Mouse (Mus musculus) naive thymus-derived CD4-positive, alpha-beta T cell, adult 2 months (primary cell): ENCODE data around the gene Glrx2.
"Not testable (repeated sequence)": the region's sequence is repeated elsewhere in the genome, so short reads cannot be mapped to it uniquely, and the experiment has no call there.

Source experiments
- DNase-seq: peaks from one replicate; pipeline ENCODE4 v3.0.0-alpha.2; 2011; ENCODE audit warnings: low read depth

Gene Glrx2

GRCm38 (mm10) chr1:143716038-143716437 is at the start of gene Glrx2:
Gene Glrx2 (plus strand): TSS chr1:143716338.
- not testable (repeated sequence) for DNase-seq

DNA sequence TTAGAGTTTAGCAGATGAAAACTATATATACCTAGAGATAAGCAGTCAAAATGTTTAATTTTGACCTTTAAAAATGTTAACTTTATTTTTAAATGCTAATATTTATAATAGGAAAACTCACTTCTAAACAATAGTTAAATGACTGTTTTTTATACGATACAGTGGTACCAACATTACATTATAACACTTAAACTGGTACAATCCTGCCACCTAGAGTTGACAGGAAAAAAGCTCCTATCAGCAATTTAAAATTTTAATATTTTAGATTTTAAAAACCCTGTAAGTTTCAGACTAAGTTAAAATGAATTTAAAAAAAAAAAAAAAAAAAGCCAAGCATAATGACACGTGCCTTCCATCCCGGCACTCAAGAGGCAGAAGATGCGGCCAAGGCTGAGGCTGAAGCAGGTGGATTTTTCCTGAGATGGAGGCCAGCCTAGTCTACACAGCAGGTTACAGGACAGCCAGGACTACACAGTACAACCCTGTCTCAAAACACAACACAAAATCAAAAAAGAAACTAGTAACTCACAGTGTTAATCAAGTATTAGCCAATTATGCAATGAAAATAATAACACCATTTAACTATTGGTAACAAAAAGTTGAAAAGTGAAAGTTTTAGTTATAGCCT is 40.3 kb upstream of the Glrx2 start:
- no peak for DNase-seq

GRCm38 (mm10) chr1:143681108-143681507 is 35.0 kb upstream of the Glrx2 start:
- DNase-seq = no peak

- DNase-seq = no peak
Measured at GRCm38 (mm10) chr1:143684849-143685248, 31.3 kb upstream of the Glrx2 start.

DNA sequence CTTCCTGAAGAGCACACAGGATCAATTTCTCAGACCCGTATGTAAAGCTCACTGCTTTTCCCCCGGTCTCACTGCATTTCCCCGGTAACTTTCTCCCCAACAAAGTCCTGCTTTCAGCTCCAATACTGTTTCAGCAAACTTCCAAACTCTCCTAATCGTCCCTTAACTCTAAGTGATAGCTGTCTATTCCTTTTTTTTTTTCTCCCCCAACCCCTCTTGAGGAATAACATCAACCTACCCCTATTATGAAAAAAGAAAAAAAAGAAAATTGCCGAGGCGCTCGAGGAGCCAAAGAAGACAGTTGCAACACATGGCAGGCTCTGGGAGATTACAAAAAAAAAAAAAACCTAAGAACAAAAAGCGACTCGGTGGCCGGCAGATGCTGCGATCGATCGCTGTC is 14.4 kb upstream of the Glrx2 start:
- DNase-seq = peak; percentile 29

GRCm38 (mm10) chr1:143702141-143702740 is 13.9 kb upstream of the Glrx2 start:
- DNase-seq = no peak

DNA sequence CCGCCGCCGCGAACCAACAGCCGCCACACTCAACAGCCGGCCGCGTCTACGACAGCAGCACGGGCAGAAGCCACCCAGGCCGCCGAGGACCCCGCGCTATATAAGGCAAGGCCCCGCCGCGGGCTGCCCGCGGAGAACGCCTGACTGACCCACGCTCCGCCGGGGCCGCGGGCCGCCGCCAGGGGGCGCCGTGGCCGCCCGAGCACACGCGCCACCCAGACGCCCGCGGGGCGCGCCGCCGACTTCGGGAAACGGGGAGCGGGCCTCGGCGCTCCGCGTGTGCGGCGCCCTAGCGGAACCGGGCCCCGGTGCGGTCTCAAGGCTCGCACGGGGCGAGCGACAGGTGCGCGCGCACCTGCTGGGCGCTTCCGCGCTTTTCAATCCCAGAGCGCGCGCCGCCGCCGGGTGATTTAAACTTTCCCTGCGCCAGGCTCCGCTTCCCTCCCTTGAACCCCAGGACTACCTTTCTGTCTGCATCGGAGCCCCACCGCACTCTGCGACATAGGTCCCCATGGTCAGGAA is 13.3 kb upstream of the Glrx2 start, which contains the start of gene Cdc73:
Gene Cdc73, minus strand, starts transcription at position 153 of the 522 bp plus-strand sequence.
- DNase-seq = peak; percentile 95

GRCm38 (mm10) chr1:143707006-143707405 is 9.1 kb upstream of the Glrx2 start:
- no peak for DNase-seq

DNA sequence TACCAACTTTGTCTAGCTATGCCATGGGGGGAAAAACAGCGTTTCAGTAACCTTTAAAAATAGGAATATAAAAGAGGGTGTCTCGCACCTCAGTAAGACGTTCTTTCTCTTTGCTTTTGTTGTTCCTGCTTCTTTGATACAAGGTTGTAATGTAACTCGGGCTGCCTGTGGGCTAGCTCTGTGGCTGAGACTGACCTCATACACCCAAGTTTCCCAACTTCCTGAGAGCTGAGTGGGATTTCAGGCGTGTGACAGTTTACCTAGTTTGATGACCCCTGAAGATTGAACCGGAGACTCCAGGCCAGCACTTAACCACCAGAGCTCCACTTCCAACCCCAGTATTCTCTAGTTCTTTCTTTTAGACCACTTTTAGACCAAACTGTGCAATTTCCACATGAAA is 7.8 kb upstream of the Glrx2 start:
- no peak for DNase-seq

- DNase-seq = no peak
Measured at GRCm38 (mm10) chr1:143709966-143710626, 6.0 kb upstream of the Glrx2 start.

DNA sequence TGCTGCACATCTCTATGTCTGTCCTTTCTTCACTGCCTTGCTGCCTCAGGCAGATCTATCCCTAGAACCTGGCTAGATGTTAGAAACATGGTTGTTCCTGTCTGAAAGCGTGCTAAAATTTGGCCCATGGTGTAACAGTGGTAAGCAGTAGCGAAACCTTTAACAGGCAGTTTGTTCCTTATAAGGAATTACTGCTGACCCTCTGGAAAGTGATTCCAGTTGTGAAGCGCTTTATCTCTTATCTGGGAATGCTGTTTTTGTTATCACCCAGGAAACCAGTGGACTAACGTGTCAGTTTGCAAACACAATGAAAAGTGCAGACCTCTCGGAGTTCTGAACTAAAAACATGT is 5.5 kb upstream of the Glrx2 start:
- no peak for DNase-seq

DNA sequence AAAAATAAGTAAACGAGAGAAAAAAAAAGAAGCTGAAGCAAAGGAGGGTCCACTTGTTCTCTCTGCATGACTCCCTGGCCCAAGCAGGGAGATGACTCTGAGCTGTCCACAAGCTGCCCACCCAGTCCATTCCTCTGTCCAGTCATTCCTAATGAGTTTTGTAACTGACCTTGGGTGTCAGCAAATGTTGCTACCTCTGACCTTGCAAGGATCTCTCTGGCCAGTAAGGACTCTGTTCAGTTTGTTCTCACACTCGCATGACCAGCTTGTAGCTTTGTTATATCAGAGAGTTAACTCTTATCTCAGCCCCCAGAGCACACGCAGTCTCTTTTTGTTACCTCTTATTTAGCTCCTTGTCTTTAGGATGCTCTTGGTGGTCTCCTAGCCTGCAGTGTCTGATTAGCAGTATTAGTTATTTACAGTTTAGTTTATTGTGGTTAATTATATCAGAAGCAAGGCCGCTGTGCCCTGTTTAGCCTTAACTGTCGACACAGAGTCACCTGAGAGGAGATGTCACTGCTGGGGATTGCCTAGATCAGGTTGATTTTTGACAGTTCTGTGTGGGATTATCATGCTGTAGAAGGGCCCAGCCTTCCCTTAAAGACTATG is 8.4 kb downstream of the Glrx2 start:
- no peak for DNase-seq

DNA sequence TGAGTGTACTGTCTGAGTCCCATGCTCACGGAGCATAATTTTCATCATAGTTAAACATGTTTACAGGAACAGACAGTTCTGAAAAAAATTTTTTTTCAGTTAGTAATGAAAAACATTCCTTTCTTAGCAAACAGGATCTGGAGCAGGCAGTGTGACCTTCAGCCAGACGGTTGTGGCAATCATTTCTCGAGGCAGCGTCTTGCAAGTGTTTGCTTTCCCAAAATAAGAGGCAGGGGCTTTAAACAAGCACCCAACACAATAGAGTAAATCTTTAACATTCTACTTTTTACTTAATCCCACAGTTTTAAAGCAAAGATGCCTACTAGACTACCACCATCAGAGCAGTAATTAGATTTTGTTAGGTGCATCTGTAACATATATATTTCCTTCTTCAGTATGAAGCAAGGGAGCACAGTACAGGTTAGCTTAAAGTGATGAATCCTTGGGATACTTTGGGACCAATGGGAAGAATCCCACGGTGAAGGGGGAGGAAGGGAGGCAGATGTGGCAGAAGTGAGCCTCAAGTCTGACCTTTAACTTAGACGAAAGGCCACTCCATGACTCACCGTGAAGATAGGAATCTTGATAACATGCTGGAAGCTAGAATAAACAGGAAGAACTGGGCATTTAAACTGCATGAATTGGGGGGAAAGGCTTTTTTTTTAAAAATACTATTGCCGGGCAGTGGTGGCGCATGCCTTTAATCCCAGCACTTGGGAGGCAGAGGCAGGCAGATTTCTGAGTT is 11.7 kb downstream of the Glrx2 start:
- no peak for DNase-seq

DNA sequence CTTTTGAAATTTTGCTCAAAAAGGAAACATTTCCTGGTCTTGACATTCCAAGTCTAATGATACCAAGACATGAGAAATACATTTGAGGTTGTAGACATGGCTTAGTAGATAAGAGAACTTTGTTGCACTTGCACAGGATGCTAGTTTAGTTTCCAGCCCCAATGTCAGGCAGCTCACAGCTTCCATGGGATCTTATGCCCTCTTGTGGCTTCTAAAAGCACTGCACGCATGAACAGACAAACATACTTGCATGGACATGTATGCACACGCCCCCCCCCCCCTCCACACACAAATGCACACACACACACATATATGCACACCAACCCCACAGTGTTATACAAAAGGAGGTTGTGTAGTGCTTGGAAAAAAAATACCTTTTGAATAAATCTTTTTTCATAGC is 14.8 kb downstream of the Glrx2 start:
- DNase-seq = peak; percentile 53

GRCm38 (mm10) chr1:143731691-143732090 is 15.6 kb downstream of the Glrx2 start:
- no peak for DNase-seq

DNA sequence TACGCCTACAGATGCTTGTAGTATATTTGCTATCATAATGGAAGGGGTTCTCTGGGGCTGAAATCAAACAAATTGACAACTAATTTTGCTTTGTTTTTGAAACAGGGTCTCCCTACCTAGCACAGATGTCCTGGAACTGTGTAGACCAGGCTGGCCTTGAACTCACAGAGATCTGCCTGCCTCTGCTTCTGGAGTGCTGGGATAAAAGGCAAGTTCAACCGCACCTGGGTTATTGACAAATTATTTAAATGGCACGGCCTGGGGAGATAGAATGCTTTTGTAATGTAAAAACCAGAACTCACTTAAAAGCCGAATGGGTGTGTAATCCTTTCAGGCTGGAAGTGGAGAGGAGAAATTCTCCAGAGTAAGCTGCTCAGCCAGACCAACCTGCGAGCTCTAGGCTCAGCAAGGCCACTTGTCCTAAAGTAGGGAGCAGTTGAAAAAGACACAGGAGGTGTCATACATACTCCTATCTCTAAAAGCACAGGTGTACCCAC is 17.8 kb downstream of the Glrx2 start:
- DNase-seq = no peak

DNA sequence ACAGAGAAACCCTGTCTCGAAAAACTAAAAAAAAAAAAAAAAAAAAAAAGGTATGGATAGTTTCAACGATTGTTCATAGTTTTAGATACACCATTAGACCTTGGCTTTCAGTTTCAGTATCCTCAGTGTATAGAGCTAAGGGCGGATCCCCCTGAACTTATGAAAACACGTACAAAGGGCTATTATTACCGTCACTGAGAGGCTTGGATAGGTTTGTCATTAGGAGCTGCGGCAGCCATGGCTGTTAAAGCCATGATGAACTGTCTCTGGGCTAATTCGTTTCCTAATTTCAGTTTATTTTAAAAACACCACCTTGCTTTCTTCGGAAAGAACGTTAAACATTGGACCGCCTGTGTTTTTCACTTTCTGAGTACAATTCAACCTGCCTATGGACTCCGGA is 22.7 kb downstream of the Glrx2 start:
- peak; percentile 62 for DNase-seq

GRCm38 (mm10) chr1:143739361-143740350 is 23.5 kb downstream of the Glrx2 start:
- peak; percentile 92 for DNase-seq

DNA sequence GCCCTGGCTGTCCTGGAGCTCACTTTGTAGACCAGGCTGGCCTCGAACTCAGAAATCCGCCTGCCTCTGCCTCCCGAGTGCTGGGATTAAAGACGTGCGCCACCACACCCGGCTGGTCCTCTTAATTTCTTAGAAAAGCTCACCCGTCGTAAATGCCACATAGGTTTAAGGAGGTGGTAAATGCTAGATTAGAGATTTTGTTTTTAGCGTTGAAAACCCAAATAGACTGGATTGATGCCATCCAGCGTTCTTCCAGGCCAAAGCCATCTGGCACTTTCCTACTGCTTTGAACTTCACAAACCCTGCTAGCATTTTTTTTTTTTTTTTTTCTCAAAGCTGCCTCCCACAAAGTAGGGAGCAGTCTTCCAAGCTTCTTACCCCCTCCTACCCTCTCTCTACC is 24.4 kb downstream of the Glrx2 start:
- DNase-seq = no peak

- no peak for DNase-seq
Measured at GRCm38 (mm10) chr1:143741331-143741730, 25.2 kb downstream of the Glrx2 start.

- no peak for DNase-seq
Measured at GRCm38 (mm10) chr1:143742186-143742585, 26.0 kb downstream of the Glrx2 start.
